Mouse (Mus musculus) heart, embryonic 12.5 days (tissue): Measurements from ENCODE around the gene Cacna1c. TPM values are rescaled to one million over a fixed set of nuclear protein-coding genes. Genes with fewer than 3 reads are reported as not detected.
A peak's percentile ranks its signal among the peaks of the same experiment; 100 is the strongest.

Experiments
- ATAC-seq: fragments of 200-750 bp; cut with Nextera tagmentation; 2 replicates; pipeline ENCODE4 v1.8.0; 2017; ENCODE audit warnings: moderate TSS enrichment, moderate library complexity; ENCODE audit not compliant: insufficient number of reproducible peaks, low FRiP score
- H3K27ac ChIP-seq: fragments of 300-500 bp; sonication (generic); 2 replicates; pipeline ENCODE4 v1.5.1; 2016; ENCODE audit warnings: mild to moderate bottlenecking, moderate library complexity; ENCODE audit not compliant: poor library complexity, severe bottlenecking
- H3K27me3 ChIP-seq: fragments of 300-500 bp; sonication (generic); replicated peaks from 2 replicates; pipeline ENCODE4 v1.6.1; 2016; ENCODE audit warnings: mild to moderate bottlenecking, moderate library complexity
- H3K36me3 ChIP-seq: fragments of 300-500 bp; sonication (generic); 2 replicates; pipeline ENCODE4 v1.6.1; 2016; ENCODE audit warnings: mild to moderate bottlenecking, moderate library complexity
- H3K4me1 ChIP-seq: fragments of 300-500 bp; sonication (generic); replicated peaks from 2 replicates; pipeline ENCODE4 v1.6.1; 2016; ENCODE audit warnings: mild to moderate bottlenecking
- H3K4me2 ChIP-seq: fragments of 300-500 bp; sonication (generic); 2 replicates; pipeline ENCODE4 v1.6.1; 2016; ENCODE audit warnings: mild to moderate bottlenecking, moderate library complexity
- H3K4me3 ChIP-seq: fragments of 300-500 bp; sonication (generic); 2 replicates; pipeline ENCODE4 v1.5.1; 2016; ENCODE audit warnings: mild to moderate bottlenecking
- H3K9ac ChIP-seq: fragments of 300-500 bp; sonication (generic); 2 replicates; pipeline ENCODE4 v1.6.1; 2016; ENCODE audit warnings: mild to moderate bottlenecking, moderate library complexity
- H3K9me3 ChIP-seq: fragments of 300-500 bp; sonication (generic); replicated peaks from 2 replicates; pipeline ENCODE4 v1.6.1; 2016; ENCODE audit warnings: mild to moderate bottlenecking, moderate library complexity
- WGBS: fragments of 180-500 bp; shearing (Covaris S2); methylation state at CpG from one replicate; pipeline ENCODE4 v1.1.7; 2016; 5-methylcytosine and 5-hydroxymethylcytosine counted together
- polyA plus RNA-seq: library from polyadenylated mRNA; unstranded; fragments of >200 nt; fragmentation: Nextera tagmentation; extraction: Ambion mirVana; gene quantifications from 2 replicates; pipeline ENCODE4 v1.2.1, GENCODE M21; 2016

Cacna1c gene
- polyA plus RNA-seq, 1 experiment from 2014 or later = 58.1 TPM

- no peak overlapping the region for H3K9ac ChIP-seq
- peaks cover 45% of the 10 kb centered on the region for H3K36me3 ChIP-seq
- no peaks in the 10 kb centered on the region for H3K9me3 ChIP-seq
- no peak overlapping the region for H3K4me3 ChIP-seq
- H3K27ac ChIP-seq = no peak overlapping the region
- no peaks in the 10 kb centered on the region for H3K4me1 ChIP-seq
- WGBS = 89% methylated on average over 6 of the region's 6 CpGs
- H3K27me3 ChIP-seq = no peaks in the 10 kb centered on the region
- ATAC-seq = no peak
- H3K4me2 ChIP-seq = no peak overlapping the region
These were observed 518.9 kb downstream of the Cacna1c start for GRCm38 (mm10) chr6:118677306-118677705.

GRCm38 (mm10) chr6:118674781-118675180, 521.4 kb downstream of the Cacna1c start:
- no peak overlapping the region for H3K27ac ChIP-seq
- no peaks in the 10 kb centered on the region for H3K27me3 ChIP-seq
- H3K4me1 ChIP-seq = no peaks in the 10 kb centered on the region
- no peak overlapping the region for H3K9ac ChIP-seq
- 77% methylated on average over 4 of the region's 4 CpGs for WGBS
- H3K9me3 ChIP-seq = no peaks in the 10 kb centered on the region
- H3K4me2 ChIP-seq = no peak overlapping the region
- no peak overlapping the region for H3K4me3 ChIP-seq
- no peak for ATAC-seq
- peaks cover 61% of the 10 kb centered on the region for H3K36me3 ChIP-seq

- H3K4me3 ChIP-seq = no peak overlapping the region
- peaks cover 66% of the 10 kb centered on the region for H3K36me3 ChIP-seq
- no peak overlapping the region for H3K27ac ChIP-seq
- no peaks in the 10 kb centered on the region for H3K27me3 ChIP-seq
- no peak overlapping the region for H3K4me2 ChIP-seq
- no peak overlapping the region for H3K9ac ChIP-seq
- no peak for ATAC-seq
- H3K9me3 ChIP-seq = no peaks in the 10 kb centered on the region
- 75% methylated on average over 12 of the region's 12 CpGs for WGBS
- H3K4me1 ChIP-seq = no peaks in the 10 kb centered on the region
These were observed 522.1 kb downstream of the Cacna1c start for GRCm38 (mm10) chr6:118673974-118674695.

- peaks cover 76% of the 10 kb centered on the region for H3K36me3 ChIP-seq
These were observed 542.9 kb downstream of the Cacna1c start for GRCm38 (mm10) chr6:118653331-118653730.

GRCm38 (mm10) chr6:118649121-118649783, 547.0 kb downstream of the Cacna1c start:
- 91% methylated on average over 6 of the region's 6 CpGs for WGBS
- Histone ChIP-seq H3K27me3 (no peaks in the 10 kb centered on the region), H3K9ac (no peak overlapping the region), H3K4me3 (no peak overlapping the region), H3K27ac (no peak overlapping the region), H3K4me1 (no peaks in the 10 kb centered on the region), H3K4me2 (no peak overlapping the region), H3K9me3 (no peaks in the 10 kb centered on the region), H3K36me3 (peaks cover 52% of the 10 kb centered on the region)
- no peak for ATAC-seq

More at GRCm38 (mm10) chr6:118653331-118653730, 542.9 kb downstream of the Cacna1c start:
- no peaks in the 10 kb centered on the region for H3K4me1 ChIP-seq
- 82% methylated on average over 4 of the region's 4 CpGs for whole genome bisulfite sequencing
- H3K4me2 ChIP-seq = no peak overlapping the region
- H3K27me3 ChIP-seq = no peaks in the 10 kb centered on the region
- no peak overlapping the region for H3K9ac ChIP-seq
- no peak for ATAC-seq
- no peaks in the 10 kb centered on the region for H3K9me3 ChIP-seq
- no peak overlapping the region for H3K4me3 ChIP-seq
- no peak overlapping the region for H3K27ac ChIP-seq

GRCm38 (mm10) chr6:118646265-118647061, 549.8 kb downstream of the Cacna1c start:
- Histone ChIP-seq H3K4me1 (no peaks in the 10 kb centered on the region), H3K4me2 (no peak overlapping the region), H3K27me3 (no peaks in the 10 kb centered on the region), H3K36me3 (peaks cover 33% of the 10 kb centered on the region), H3K9me3 (no peaks in the 10 kb centered on the region), H3K9ac (no peak overlapping the region), H3K4me3 (no peak overlapping the region), H3K27ac (no peak overlapping the region)
- WGBS = 54% methylated on average over 14 of the region's 14 CpGs
- 0 out of 2 replicates have a peak, but pooled peaks have one; percentile 55 for ATAC-seq

GRCm38 (mm10) chr6:118644866-118645265, 551.4 kb downstream of the Cacna1c start:
- Histone ChIP-seq H3K9me3 (no peaks in the 10 kb centered on the region), H3K4me1 (no peaks in the 10 kb centered on the region), H3K36me3 (peaks cover 26% of the 10 kb centered on the region), H3K27me3 (no peaks in the 10 kb centered on the region), H3K4me2 (no peak overlapping the region), H3K27ac (no peak overlapping the region), H3K9ac (no peak overlapping the region), H3K4me3 (no peak overlapping the region)
- WGBS = 74% methylated on average over 12 of the region's 12 CpGs
- no peak for ATAC-seq

- Histone ChIP-seq H3K4me1 (no peaks in the 10 kb centered on the region), H3K36me3 (peaks cover 37% of the 10 kb centered on the region), H3K27ac (no peak overlapping the region), H3K9ac (no peak overlapping the region), H3K9me3 (no peaks in the 10 kb centered on the region), H3K4me2 (no peak overlapping the region), H3K27me3 (no peaks in the 10 kb centered on the region), H3K4me3 (no peak overlapping the region)
- ATAC-seq = no peak
- 73% methylated on average over 2 of the region's 2 CpGs for WGBS
These were observed 552.7 kb downstream of the Cacna1c start for GRCm38 (mm10) chr6:118643541-118643940.

GRCm38 (mm10) chr6:118641671-118642325, 554.4 kb downstream of the Cacna1c start:
- ATAC-seq = no peak
- H3K27ac ChIP-seq = no peak overlapping the region
- no peak overlapping the region for H3K9ac ChIP-seq
- H3K9me3 ChIP-seq = peaks cover 7% of the 10 kb centered on the region
- H3K27me3 ChIP-seq = no peaks in the 10 kb centered on the region
- H3K36me3 ChIP-seq = peaks cover 50% of the 10 kb centered on the region
- WGBS = 72% methylated on average over 6 of the region's 6 CpGs
- no peak overlapping the region for H3K4me2 ChIP-seq
- no peaks in the 10 kb centered on the region for H3K4me1 ChIP-seq
- no peak overlapping the region for H3K4me3 ChIP-seq

GRCm38 (mm10) chr6:118639816-118640215, 556.4 kb downstream of the Cacna1c start:
- H3K9me3 ChIP-seq = peaks cover 10% of the 10 kb centered on the region

GRCm38 (mm10) chr6:118638911-118639310, 557.3 kb downstream of the Cacna1c start:
- WGBS = 82% methylated on average over 2 of the region's 2 CpGs

More at GRCm38 (mm10) chr6:118639816-118640215, 556.4 kb downstream of the Cacna1c start:
- Histone ChIP-seq H3K4me3 (no peak overlapping the region), H3K36me3 (peaks cover 59% of the 10 kb centered on the region), H3K27ac (no peak overlapping the region), H3K4me1 (no peaks in the 10 kb centered on the region), H3K4me2 (no peak overlapping the region), H3K27me3 (no peaks in the 10 kb centered on the region), H3K9ac (no peak overlapping the region)
- WGBS = 58% methylated on average over 2 of the region's 2 CpGs
- ATAC-seq = no peak

More at GRCm38 (mm10) chr6:118638911-118639310, 557.3 kb downstream of the Cacna1c start:
- H3K9me3 ChIP-seq = peaks cover 10% of the 10 kb centered on the region
- H3K4me1 ChIP-seq = no peaks in the 10 kb centered on the region
- H3K36me3 ChIP-seq = peaks cover 65% of the 10 kb centered on the region
- no peak overlapping the region for H3K9ac ChIP-seq
- no peak overlapping the region for H3K27ac ChIP-seq
- no peaks in the 10 kb centered on the region for H3K27me3 ChIP-seq
- H3K4me2 ChIP-seq = no peak overlapping the region
- no peak overlapping the region for H3K4me3 ChIP-seq
- ATAC-seq = no peak
